Mouse (Mus musculus) heart, postnatal 0 days (tissue): ENCODE results near the gene Fibp. TPM values are rescaled to one million over a fixed set of nuclear protein-coding genes. Genes with fewer than 3 reads are reported as not detected.
"Not testable (repeated sequence)": the region's sequence is repeated elsewhere in the genome, so short reads cannot be mapped to it uniquely, and the experiment has no call there.

ENCODE experiments used
- ATAC-seq: fragments of 200-750 bp; cut with Nextera tagmentation; 2 replicates; pipeline ENCODE4 v1.8.0; 2017; ENCODE audit warnings: low read depth, moderate number of reproducible peaks, moderate library complexity; ENCODE audit not compliant: insufficient read depth
- DNase-seq: peaks from one replicate; pipeline ENCODE4 v3.0.0-alpha.2; 2016; ENCODE audit warnings: low spot score
- H3K27ac ChIP-seq: fragments of 300-500 bp; sonication (generic); 2 replicates; pipeline ENCODE4 v1.5.1; 2014; ENCODE audit warnings: low read depth, mild to moderate bottlenecking
- H3K27me3 ChIP-seq: fragments of 300-500 bp; sonication (generic); 2 replicates; pipeline ENCODE4 v1.6.1; 2014; ENCODE audit warnings: low read length, mixed read lengths; ENCODE audit not compliant: control insufficient read depth, insufficient read depth
- H3K36me3 ChIP-seq: fragments of 300-500 bp; sonication (generic); replicated peaks from 2 replicates; pipeline ENCODE4 v1.6.1; 2014; ENCODE audit warnings: low read length, mixed read lengths; ENCODE audit not compliant: control insufficient read depth, insufficient read depth
- H3K4me1 ChIP-seq: fragments of 300-500 bp; sonication (generic); 2 replicates; pipeline ENCODE4 v1.6.1; 2014; ENCODE audit warnings: antibody characterized with exemption; ENCODE audit not compliant: control insufficient read depth, insufficient read depth
- H3K4me2 ChIP-seq: fragments of 300-500 bp; sonication (generic); 2 replicates; pipeline ENCODE4 v1.6.1; 2014; ENCODE audit warnings: low read depth, mild to moderate bottlenecking, low read length, moderate library complexity
- H3K4me3 ChIP-seq: fragments of 300-500 bp; sonication (generic); 2 replicates; pipeline ENCODE4 v1.5.1; 2014; ENCODE audit warnings: low read depth, low read length
- H3K9ac ChIP-seq: fragments of 300-500 bp; sonication (generic); replicated peaks from 2 replicates; pipeline ENCODE4 v1.6.1; 2014; ENCODE audit warnings: low read depth, low read length, mixed read lengths
- H3K9me3 ChIP-seq: fragments of 300-500 bp; sonication (generic); replicated peaks from 2 replicates; pipeline ENCODE4 v1.6.1; 2016; ENCODE audit warnings: low read length; ENCODE audit not compliant: control insufficient read depth
- CTCF ChIP-seq: IDR thresholded peaks from 2 replicates; pipeline ENCODE4 v1.5.1; 2016; ENCODE audit warnings: antibody characterized with exemption, control low read depth, low read depth
- EP300 ChIP-seq: IDR thresholded peaks from 2 replicates; pipeline ENCODE4 v1.6.1; 2016; ENCODE audit warnings: antibody characterized with exemption, low read depth
- WGBS: fragments of 180-500 bp; shearing (Covaris S2); extraction: QIAGEN DNeasy Blood & Tissue Kit; methylation state at CpG from one replicate; pipeline ENCODE4 v1.1.7; 2014; 5-methylcytosine and 5-hydroxymethylcytosine counted together
- polyA plus RNA-seq: library from polyadenylated mRNA; unstranded; fragments of >200 nt; fragmentation: Nextera tagmentation; extraction: Ambion mirVana; gene quantifications from 2 replicates; pipeline ENCODE4 v1.2.1, GENCODE M21; 2015
- total RNA-seq: library from RNA; depleted of rRNA; stranded (reverse); fragments of >200 nt; gene quantifications from 2 replicates; pipeline ENCODE4 v1.2.3, GENCODE M21; 2014; ENCODE audit warnings: low replicate concordance

The Fibp gene
- total and polyA plus RNA-seq, 2 experiments from 2014 or later, result 86.4 to 146 TPM

- no peaks in the 10 kb centered on the region for H3K9me3 ChIP-seq
- TF ChIP-seq EP300, result no peak
- no peak for TF ChIP-seq CTCF
- H3K9ac ChIP-seq, result no peak overlapping the region
- peaks cover 12% of the 10 kb centered on the region; the same call in 1 of the 2 replicates for H3K4me1 ChIP-seq
- DNase-seq, result no peak
- H3K4me2 ChIP-seq, result no peak overlapping the region
- ATAC-seq, result no peak
- WGBS, result 76% methylated on average over 8 of the region's 8 CpGs
- H3K27ac ChIP-seq, result no peak overlapping the region
- H3K4me3 ChIP-seq, result no peak overlapping the region
- peaks cover 52% of the 10 kb centered on the region for H3K36me3 ChIP-seq
- no peaks in the 10 kb centered on the region for H3K27me3 ChIP-seq
These were observed 25.9 kb downstream of the Fibp start for GRCm38 (mm10) chr19:5486286-5486685.

- DNase-seq (no peak), ATAC-seq (no peak)
- WGBS, result 80% methylated on average over 4 of the region's 4 CpGs
- no peaks in the 10 kb centered on the region for H3K27me3 ChIP-seq
- H3K36me3 ChIP-seq, result peaks cover 47% of the 10 kb centered on the region
- no peak overlapping the region for H3K4me3 ChIP-seq
- no peak for TF ChIP-seq EP300
- TF ChIP-seq CTCF, result no peak
- no peaks in the 10 kb centered on the region for H3K9me3 ChIP-seq
- no peak overlapping the region for H3K9ac ChIP-seq
- H3K27ac ChIP-seq, result no peak overlapping the region
- no peak overlapping the region for H3K4me2 ChIP-seq
- H3K4me1 ChIP-seq, result peaks cover 13% of the 10 kb centered on the region; the same call in 1 of the 2 replicates
These were observed 26.4 kb downstream of the Fibp start for GRCm38 (mm10) chr19:5486771-5487170.

- H3K36me3 ChIP-seq, result peaks cover 42% of the 10 kb centered on the region
- H3K27me3 ChIP-seq, result no peaks in the 10 kb centered on the region
- H3K4me2 ChIP-seq, result peak within 1 kb of the TSS; percentile 72
- peak within 1 kb of the TSS; percentile 63 for H3K9ac ChIP-seq
- H3K9me3 ChIP-seq, result no peaks in the 10 kb centered on the region
- peaks cover 17% of the 10 kb centered on the region; the same call in 1 of the 2 replicates for H3K4me1 ChIP-seq
- H3K27ac ChIP-seq, result peak within 1 kb of the TSS; percentile 100
- peak; percentile 69 for ATAC-seq
- DNase-seq, result peak; percentile 98
- TF ChIP-seq EP300 (peak; percentile 73), CTCF (peak; percentile 86)
- under 1% methylated on average over 39 of the region's 39 CpGs for WGBS
- peak within 1 kb of the TSS; percentile 59 for H3K4me3 ChIP-seq
These were observed 27.5 kb downstream of the Fibp start, which contains the start of gene Mus81 for GRCm38 (mm10) chr19:5487768-5488550. Gene Mus81 (minus strand): TSS chr19:5488402.

- Histone ChIP-seq H3K4me2 (peak overlapping the region; percentile 72), H3K9me3 (no peaks in the 10 kb centered on the region), H3K4me1 (peaks cover 17% of the 10 kb centered on the region; the same call in 1 of the 2 replicates), H3K4me3 (peak overlapping the region; percentile 59), H3K36me3 (peaks cover 42% of the 10 kb centered on the region), H3K27me3 (no peaks in the 10 kb centered on the region), H3K27ac (peak overlapping the region; percentile 100), H3K9ac (peak overlapping the region; percentile 63)
- under 1% methylated on average over 26 of the region's 26 CpGs for WGBS
- TF ChIP-seq EP300, result peak; percentile 54
- peak; percentile 27 for TF ChIP-seq CTCF
- DNase-seq (peak; percentile 98), ATAC-seq (peak; percentile 77)
These were observed 28.6 kb downstream of the Fibp start for GRCm38 (mm10) chr19:5488878-5489571.

GRCm38 (mm10) chr19:5489721-5490120, 29.3 kb downstream of the Fibp start:
- not testable (repeated sequence) for ATAC-seq, H3K4me3 ChIP-seq, H3K9me3 ChIP-seq, DNase-seq, H3K9ac ChIP-seq, H3K27me3 ChIP-seq
- Histone ChIP-seq H3K4me2 (peak overlapping the region; percentile 77), H3K4me1 (peaks cover 17% of the 10 kb centered on the region; the same call in 1 of the 2 replicates), H3K36me3 (peaks cover 42% of the 10 kb centered on the region), H3K27ac (peak overlapping the region; percentile 100)
- 42% methylated on average over 10 of the region's 10 CpGs for WGBS
